Mouse (Mus musculus): ENCODE data around the gene Ikbke. TPM values are rescaled to one million over a fixed set of nuclear protein-coding genes. Genes with fewer than 3 reads are reported as not detected.

Ikbke gene
- polyA plus RNA-seq, 1 experiment from 2014 or later, result 1.3 TPM

DNA sequence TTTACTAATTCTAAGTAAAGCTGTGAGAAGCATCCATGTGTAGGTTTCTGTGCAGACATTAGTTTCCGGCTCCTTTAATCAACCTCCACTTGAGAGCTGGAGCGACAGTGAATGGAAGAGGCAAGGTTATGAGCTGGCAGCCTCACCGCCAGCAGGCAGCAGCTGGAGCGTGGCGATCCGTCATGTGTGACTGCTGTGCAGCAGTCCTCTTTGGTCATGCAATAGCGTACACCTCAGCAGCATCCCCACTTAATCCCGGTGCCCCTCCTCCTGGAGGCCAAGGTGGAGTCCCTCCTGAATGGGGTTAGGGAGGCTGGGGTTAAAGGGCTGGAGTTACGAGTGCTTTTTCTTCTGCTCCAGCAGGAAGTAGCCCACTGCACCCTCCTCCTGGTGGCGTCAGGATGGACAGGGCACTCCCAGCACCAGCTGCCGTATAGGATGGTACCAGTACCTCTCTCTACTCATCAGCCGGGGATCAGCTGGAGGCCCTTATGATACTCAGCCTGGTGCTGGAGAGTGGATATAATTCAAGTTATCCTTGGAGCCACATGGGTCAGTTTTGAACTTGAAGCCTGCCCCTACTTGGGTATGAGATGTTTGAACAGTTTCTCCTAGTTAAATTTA lies 54.4 kb downstream of the Ikbke start:
- Histone ChIP-seq H3K27ac (replicated peaks) (no peak overlapping the region), H3K9me3 (no peaks in the 10 kb centered on the region), H3K36me3 (no peaks in the 10 kb centered on the region), H3K27me3 (no peaks in the 10 kb centered on the region), H3K9ac (replicated peaks) (no peak overlapping the region), H3K4me2 (replicated peaks) (no peak overlapping the region), H3K4me3 (no peak overlapping the region), H3K4me1 (no peaks in the 10 kb centered on the region)
- no peak for ATAC-seq (ENCODE audit: low FRiP score, low read depth)
- 51% methylated on average over 12 of the region's 12 CpGs for WGBS

DNA sequence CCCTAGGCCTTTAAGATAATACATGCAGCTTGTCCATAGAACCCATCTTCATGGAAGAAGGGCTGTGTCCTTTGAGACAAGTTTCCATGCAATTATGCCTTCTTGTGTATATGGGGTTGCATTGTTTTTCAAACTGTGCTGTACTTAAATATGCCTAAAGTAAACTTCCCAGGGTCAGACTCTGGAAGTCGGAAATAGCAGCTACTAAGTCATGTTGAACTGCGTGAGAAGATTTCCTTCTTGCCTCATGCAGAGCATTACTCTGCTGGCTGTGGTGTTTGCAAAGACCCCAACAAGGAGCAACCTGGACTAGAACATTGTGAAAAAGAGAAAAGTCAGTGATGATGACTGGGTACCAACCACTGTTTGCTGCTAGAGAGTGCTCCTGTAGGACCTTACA lies 56.1 kb downstream of the Ikbke start:
- H3K9me3 ChIP-seq, result no peaks in the 10 kb centered on the region
- H3K4me2 ChIP-seq (replicated peaks), result no peak overlapping the region
- H3K27ac ChIP-seq (replicated peaks), result no peak overlapping the region
- no peaks in the 10 kb centered on the region for H3K4me1 ChIP-seq
- ATAC-seq (ENCODE audit: low FRiP score, low read depth), result no peak
- H3K36me3 ChIP-seq, result no peaks in the 10 kb centered on the region
- 95% methylated on average over 2 of the region's 2 CpGs for WGBS
- H3K27me3 ChIP-seq, result no peaks in the 10 kb centered on the region
- H3K9ac ChIP-seq (replicated peaks), result no peak overlapping the region
- H3K4me3 ChIP-seq, result no peak overlapping the region

DNA sequence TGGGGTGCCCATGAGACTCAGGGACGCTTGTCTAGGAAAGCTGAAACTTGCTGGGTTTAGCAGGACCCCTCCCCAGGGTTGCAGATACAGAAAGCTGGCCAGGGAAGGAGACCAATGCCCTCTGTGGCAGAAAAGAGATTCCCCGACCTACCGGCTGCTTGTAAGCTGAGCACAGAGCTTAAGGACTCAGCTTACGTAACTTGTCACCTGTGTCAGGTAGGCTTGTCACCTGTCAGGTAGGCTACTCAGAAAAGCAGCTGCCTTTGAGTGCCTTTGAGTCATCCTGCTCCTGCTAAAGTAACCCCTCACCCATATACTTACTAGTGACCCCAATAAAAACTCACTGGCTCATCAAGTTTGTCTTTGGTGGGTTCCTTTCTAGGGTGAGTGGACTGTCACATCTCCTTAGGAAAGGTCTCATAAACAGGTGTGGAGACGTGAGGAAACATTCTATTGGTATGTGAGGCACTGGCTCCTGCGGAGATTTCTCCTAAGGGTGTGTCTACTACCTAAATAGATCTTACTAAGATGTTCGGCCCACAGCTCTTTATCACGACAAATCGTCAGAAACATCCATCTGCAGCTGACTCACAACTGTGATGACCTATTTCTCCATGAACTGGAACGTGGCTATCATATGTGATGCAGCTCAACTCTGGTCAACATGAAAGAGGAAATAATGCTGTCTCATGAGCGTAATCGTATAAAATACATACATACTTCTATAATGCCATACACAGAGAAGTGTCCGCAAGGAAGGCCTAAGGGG lies 57.4 kb downstream of the Ikbke start:
- H3K9me3 ChIP-seq, result no peaks in the 10 kb centered on the region
- H3K9ac ChIP-seq (replicated peaks), result no peak overlapping the region
- no peak overlapping the region for H3K4me3 ChIP-seq
- no peak overlapping the region for H3K4me2 ChIP-seq (replicated peaks)
- 86% methylated on average over 13 of the region's 13 CpGs for WGBS
- ATAC-seq (ENCODE audit: low FRiP score, low read depth), result no peak
- H3K27me3 ChIP-seq, result no peaks in the 10 kb centered on the region
- no peak overlapping the region for H3K27ac ChIP-seq (replicated peaks)
- no peaks in the 10 kb centered on the region for H3K36me3 ChIP-seq
- H3K4me1 ChIP-seq, result no peaks in the 10 kb centered on the region

DNA sequence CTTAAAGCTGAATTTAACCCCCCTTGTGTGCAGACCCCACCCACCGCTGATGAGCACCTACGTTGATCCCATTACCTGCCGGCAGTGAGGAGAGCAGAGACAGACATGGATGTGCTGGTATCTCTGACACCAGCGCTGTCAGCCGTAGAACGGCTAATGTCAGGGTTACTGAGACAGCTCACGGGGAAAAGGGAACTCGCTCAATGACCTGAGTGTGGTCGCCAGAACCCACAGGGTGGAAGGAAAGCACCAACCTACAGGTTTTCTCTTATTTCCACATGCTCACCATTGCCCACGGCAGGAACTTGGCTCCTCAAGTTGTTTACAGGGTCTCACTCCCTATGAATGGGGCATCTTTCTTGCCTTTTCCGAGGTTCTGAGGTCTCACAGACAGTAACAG lies 60.5 kb downstream of the Ikbke start:
- H3K36me3 ChIP-seq, result no peaks in the 10 kb centered on the region
- H3K27me3 ChIP-seq, result no peaks in the 10 kb centered on the region
- no peak for ATAC-seq (ENCODE audit: low FRiP score, low read depth)
- no peaks in the 10 kb centered on the region for H3K4me1 ChIP-seq
- no peak overlapping the region for H3K4me2 ChIP-seq (replicated peaks)
- H3K9ac ChIP-seq (replicated peaks), result no peak overlapping the region
- no peak overlapping the region for H3K4me3 ChIP-seq
- 90% methylated on average over 11 of the region's 11 CpGs for WGBS
- H3K9me3 ChIP-seq, result no peaks in the 10 kb centered on the region
- no peak overlapping the region for H3K27ac ChIP-seq (replicated peaks)

DNA sequence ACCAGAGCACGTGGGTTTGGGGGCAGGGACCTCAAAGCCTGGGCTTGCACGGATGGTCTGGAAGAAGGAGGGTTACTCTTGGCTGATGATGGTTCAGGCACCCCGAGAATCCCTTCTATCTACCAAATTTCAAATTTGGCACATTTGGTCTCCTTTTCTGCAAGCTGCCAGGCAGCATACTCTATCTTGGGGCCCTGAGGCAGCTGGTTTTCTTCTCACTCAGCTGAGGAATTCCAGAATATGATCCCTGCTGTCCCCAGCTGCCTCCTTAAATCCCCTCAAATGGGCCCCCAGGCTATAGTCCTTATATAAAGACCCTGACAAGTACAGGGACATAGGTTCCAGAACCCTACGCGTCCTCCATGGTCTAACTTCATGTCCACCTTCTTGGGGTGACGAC lies 66.0 kb downstream of the Ikbke start:
- ATAC-seq (ENCODE audit: low FRiP score, low read depth), result no peak
- H3K27me3 ChIP-seq, result no peaks in the 10 kb centered on the region
- no peak overlapping the region for H3K27ac ChIP-seq (replicated peaks)
- no peaks in the 10 kb centered on the region for H3K36me3 ChIP-seq
- H3K4me2 ChIP-seq (replicated peaks), result no peak overlapping the region
- H3K9ac ChIP-seq (replicated peaks), result no peak overlapping the region
- no peak overlapping the region for H3K4me3 ChIP-seq
- 83% methylated on average over 6 of the region's 6 CpGs for WGBS
- H3K4me1 ChIP-seq, result no peaks in the 10 kb centered on the region
- no peaks in the 10 kb centered on the region for H3K9me3 ChIP-seq

DNA sequence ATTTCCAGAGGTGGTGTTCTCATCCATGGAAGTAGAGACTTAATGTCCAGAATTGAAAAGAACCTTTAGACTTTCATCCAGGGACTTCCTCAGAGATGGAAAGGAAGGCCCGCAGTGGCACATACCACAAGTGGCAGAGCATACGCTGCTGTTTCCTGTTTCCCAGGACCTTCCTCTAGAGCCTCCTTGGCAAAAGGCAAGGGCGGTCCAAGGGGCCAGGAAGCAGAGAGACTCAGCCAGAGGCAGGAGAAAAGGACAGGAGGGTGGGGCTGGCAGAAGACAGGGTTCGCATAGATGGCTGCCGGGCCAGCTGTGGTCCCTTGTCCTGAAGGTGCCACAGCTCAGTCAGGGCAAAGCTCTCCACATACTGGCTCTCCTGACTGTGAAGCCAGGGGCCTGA lies 66.5 kb downstream of the Ikbke start:
- no peak for ATAC-seq (ENCODE audit: low FRiP score, low read depth)
- Histone ChIP-seq H3K36me3 (no peaks in the 10 kb centered on the region), H3K27me3 (no peaks in the 10 kb centered on the region), H3K4me3 (no peak overlapping the region), H3K9me3 (no peaks in the 10 kb centered on the region), H3K4me2 (replicated peaks) (no peak overlapping the region), H3K9ac (replicated peaks) (no peak overlapping the region), H3K27ac (replicated peaks) (no peak overlapping the region), H3K4me1 (no peaks in the 10 kb centered on the region)
- WGBS, result 85% methylated on average over 5 of the region's 5 CpGs

DNA sequence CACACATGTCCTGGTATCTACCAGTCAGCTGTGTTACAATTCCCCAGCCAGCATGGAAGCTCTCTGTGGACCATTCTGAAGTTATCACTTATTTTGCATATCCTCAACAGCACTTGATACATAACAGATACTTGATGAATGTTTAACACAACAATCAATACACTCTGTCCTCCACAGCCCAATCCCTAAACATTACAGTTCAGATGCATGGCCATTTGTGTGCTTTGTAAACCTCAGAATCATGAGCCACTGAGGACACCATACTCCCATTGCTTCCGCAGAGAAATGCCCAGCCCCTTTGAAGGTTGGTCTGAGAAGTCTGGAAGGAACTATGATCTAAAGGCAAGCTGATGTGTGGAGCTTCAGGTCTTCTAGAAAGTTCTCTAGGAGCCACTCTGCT lies 67.8 kb downstream of the Ikbke start:
- Histone ChIP-seq H3K9me3 (no peaks in the 10 kb centered on the region), H3K9ac (replicated peaks) (no peak overlapping the region), H3K27me3 (no peaks in the 10 kb centered on the region), H3K36me3 (no peaks in the 10 kb centered on the region), H3K4me1 (no peaks in the 10 kb centered on the region), H3K4me2 (replicated peaks) (no peak overlapping the region), H3K27ac (replicated peaks) (no peak overlapping the region), H3K4me3 (no peak overlapping the region)
- 84% methylated on average over 1 of the region's 1 CpGs for WGBS
- no peak for ATAC-seq (ENCODE audit: low FRiP score, low read depth)

DNA sequence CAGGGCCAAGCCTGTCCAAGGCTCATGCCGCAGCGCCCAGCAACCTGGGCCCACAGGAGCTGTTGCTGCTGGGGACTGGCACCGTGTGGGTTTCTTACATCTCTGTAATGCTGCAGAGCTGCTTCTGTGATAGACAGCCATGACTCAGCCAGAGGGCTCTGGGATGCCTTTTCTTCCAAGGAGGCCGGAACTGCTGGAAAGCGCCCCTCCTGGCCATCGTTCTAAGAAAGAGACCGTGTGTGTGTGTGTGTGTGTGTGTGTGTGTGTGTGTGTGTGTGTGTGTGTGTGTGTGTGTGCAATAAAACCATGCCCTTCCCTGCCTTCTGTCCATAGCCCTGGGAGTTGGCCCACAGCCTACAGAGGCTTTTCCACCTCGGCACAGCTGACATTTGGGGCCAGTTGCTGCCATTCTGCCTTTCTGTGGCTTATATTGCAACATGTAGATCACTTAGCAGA lies 69.4 kb downstream of the Ikbke start:
- H3K36me3 ChIP-seq, result no peaks in the 10 kb centered on the region
- H3K4me1 ChIP-seq, result no peaks in the 10 kb centered on the region
- no peak overlapping the region for H3K27ac ChIP-seq (replicated peaks)
- H3K9ac ChIP-seq (replicated peaks), result no peak overlapping the region
- no peak for ATAC-seq (ENCODE audit: low FRiP score, low read depth)
- no peaks in the 10 kb centered on the region for H3K9me3 ChIP-seq
- H3K27me3 ChIP-seq, result no peaks in the 10 kb centered on the region
- H3K4me2 ChIP-seq (replicated peaks), result no peak overlapping the region
- no peak overlapping the region for H3K4me3 ChIP-seq
- WGBS, result 74% methylated on average over 8 of the region's 8 CpGs

DNA sequence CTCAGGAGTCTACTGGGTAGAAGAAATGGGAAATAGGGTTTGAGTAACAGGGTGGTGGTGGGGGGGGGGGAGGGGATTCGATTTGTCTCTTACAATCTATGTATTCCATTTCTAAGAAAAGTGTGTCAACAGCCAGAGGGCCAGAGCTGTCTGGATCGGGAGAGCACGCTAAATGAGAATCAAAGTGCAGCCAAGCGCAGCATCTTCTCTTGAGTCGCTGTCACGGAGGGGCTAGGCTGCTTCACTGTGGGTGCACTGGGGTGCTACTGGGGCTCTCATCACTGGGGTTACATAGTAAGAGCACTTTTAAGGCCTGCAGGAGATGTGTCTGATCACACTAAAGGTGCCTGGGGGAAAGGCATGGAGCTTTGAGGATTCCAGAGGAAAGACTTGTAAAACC lies 70.6 kb downstream of the Ikbke start:
- Histone ChIP-seq H3K27me3 (no peaks in the 10 kb centered on the region), H3K4me3 (no peak overlapping the region), H3K4me2 (replicated peaks) (no peak overlapping the region), H3K9ac (replicated peaks) (no peak overlapping the region), H3K4me1 (no peaks in the 10 kb centered on the region), H3K27ac (replicated peaks) (no peak overlapping the region), H3K36me3 (no peaks in the 10 kb centered on the region), H3K9me3 (no peaks in the 10 kb centered on the region)
- WGBS, result 61% methylated on average over 6 of the region's 6 CpGs
- no peak for ATAC-seq (ENCODE audit: low FRiP score, low read depth)

DNA sequence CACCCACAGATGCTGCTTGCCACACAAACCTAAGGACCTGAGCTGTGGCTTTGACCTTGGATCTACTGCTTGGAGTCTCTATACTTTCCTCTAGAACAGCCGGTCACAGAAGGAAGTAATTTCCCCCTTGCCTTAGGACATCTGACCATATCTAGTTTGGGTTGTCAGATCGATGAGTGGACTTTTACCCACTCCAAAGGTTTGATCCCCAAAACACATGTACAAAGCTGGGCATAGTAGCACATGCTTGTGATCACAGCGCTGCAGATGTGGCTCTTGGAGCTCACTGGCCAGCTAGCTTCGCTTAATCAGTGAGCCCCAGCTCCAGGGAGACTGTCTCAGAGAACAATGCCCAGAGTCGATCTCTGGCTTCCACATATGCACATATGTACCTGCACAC lies 71.3 kb downstream of the Ikbke start:
- 89% methylated on average over 5 of the region's 5 CpGs for WGBS
- no peak for ATAC-seq (ENCODE audit: low FRiP score, low read depth)
- no peaks in the 10 kb centered on the region for H3K4me1 ChIP-seq
- no peak overlapping the region for H3K9ac ChIP-seq (replicated peaks)
- H3K36me3 ChIP-seq, result no peaks in the 10 kb centered on the region
- H3K4me2 ChIP-seq (replicated peaks), result no peak overlapping the region
- no peaks in the 10 kb centered on the region for H3K27me3 ChIP-seq
- no peak overlapping the region for H3K4me3 ChIP-seq
- H3K9me3 ChIP-seq, result no peaks in the 10 kb centered on the region
- H3K27ac ChIP-seq (replicated peaks), result no peak overlapping the region

DNA sequence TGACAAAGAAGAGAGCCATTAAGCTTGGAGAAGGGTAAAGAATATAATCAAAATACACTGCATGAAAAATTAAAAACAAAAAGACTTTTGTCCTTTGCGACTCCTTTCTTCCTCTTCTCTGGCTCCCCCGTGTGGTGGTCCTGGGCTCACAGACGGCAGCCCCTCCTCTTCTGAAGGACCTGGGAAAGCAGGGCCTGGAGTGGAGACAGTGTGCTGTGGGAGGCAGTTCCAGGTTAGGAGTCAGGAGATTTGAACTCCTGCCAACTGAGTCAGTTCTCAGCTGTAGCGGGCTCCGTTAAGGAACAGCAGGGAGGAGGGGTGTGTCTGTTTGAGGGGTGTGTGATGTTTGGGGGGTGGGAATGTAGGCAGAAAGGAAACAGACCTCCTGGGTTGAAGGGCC lies 71.9 kb downstream of the Ikbke start:
- 9% methylated on average over 5 of the region's 5 CpGs for WGBS

DNA sequence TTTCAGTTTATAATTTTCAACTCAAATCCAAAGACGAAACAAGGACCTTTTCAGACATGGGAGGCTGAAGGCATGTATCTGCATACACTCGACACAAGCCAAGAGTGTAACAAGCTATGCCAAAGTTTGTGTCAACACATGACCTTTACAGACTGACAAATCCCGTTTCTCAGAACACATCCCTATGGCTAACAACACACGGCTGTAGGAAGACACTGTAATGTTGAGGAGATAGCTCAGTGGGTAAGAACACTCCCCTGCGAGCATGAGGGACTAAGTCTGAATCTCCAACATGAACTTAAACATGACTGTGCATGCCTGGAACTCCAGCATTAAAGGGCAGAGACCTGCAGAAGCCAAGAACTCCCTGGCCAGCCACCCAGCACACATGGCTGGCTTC lies 73.1 kb downstream of the Ikbke start:
- no peak overlapping the region for H3K4me3 ChIP-seq
- no peak for ATAC-seq (ENCODE audit: low FRiP score, low read depth)
- no peak overlapping the region for H3K9ac ChIP-seq (replicated peaks)
- H3K27ac ChIP-seq (replicated peaks), result no peak overlapping the region
- no peak overlapping the region for H3K4me2 ChIP-seq (replicated peaks)
- WGBS, result 90% methylated on average over 5 of the region's 5 CpGs
- H3K27me3 ChIP-seq, result no peaks in the 10 kb centered on the region
- no peaks in the 10 kb centered on the region for H3K4me1 ChIP-seq
- H3K9me3 ChIP-seq, result no peaks in the 10 kb centered on the region
- H3K36me3 ChIP-seq, result no peaks in the 10 kb centered on the region

More for the DNA sequence above, 71.9 kb downstream of the Ikbke start:
- H3K27ac ChIP-seq (replicated peaks), result no peak overlapping the region
- no peak overlapping the region for H3K9ac ChIP-seq (replicated peaks)
- 0 out of 2 replicates have a peak, but pooled peaks have one; percentile 41 for ATAC-seq (ENCODE audit: low FRiP score, low read depth)
- no peaks in the 10 kb centered on the region for H3K36me3 ChIP-seq
- H3K4me1 ChIP-seq, result no peaks in the 10 kb centered on the region
- H3K27me3 ChIP-seq, result no peaks in the 10 kb centered on the region
- H3K4me2 ChIP-seq (replicated peaks), result no peak overlapping the region
- H3K9me3 ChIP-seq, result no peaks in the 10 kb centered on the region
- no peak overlapping the region for H3K4me3 ChIP-seq

All from midbrain, embryonic 12.5 days (tissue).